Mouse (Mus musculus): ENCODE data around the gene Col16a1.

DNA sequence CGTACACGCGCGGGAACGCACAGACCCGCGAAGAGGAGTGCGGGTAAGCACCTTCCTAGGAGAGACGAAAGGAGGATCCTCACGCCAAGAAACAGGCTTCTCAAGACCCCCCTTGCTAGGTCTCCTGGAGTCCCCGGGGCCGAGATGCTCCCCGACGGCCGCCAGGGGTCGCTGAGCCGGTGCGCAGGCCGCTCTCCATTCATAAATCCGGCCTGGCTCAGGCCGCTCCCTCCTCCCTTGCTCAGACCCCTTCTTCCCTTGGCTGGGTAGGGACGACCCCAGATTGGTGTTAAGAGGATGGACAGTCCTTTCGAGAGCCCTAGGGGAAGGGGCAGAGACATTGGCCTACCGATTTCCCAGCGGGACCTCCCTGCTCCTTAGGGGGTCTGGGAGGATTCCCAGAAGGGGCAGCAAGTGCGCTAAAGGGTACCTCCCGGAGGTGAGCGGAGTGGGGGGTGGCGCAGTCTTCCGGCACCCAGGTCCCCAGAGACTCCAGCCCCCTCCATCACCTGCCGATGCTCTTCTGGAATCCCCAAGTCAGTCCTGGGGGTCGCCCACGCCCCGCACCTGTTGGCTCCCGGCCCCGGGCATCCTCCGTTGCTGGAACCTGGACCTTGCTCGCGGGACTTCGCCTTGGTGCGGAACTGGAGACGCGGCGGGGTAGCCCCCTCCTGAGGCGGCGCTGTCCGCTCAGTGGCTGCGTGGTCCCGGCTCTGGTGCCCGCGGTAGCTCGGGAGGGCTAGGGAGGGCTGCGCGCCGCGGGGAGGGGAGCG, 91.0 kb downstream of the Col16a1 start:
- no peak for TF ChIP-seq GATA1 (IDR thresholded peaks at IDR 0.05; ENCODE audit: low read depth, low read length)
- TF ChIP-seq CTCF (IDR thresholded peaks at IDR 0.05 in 2 of 3, conservative IDR thresholded peaks at IDR 0.05 in 1 of 3; ENCODE audit: control insufficient read depth in 1 of 3, insufficient read depth in 1 of 3, low read depth in 2 of 3, low read length in 3 of 3, poor library complexity in 1 of 3, severe bottlenecking in 1 of 3), result peak; percentile 70 to 94 (median 81)
- TF ChIP-seq GABPA (IDR thresholded peaks at IDR 0.05; ENCODE audit: low read depth, low read length), result no peak
- no peak for TF ChIP-seq UBTF (IDR thresholded peaks at IDR 0.05; ENCODE audit: borderline replicate concordance, insufficient read depth, low read depth, low read length)
- TF ChIP-seq ZMIZ1 (IDR thresholded peaks at IDR 0.05; ENCODE audit: low read depth, low read length), result no peak
- TF ChIP-seq MYC (IDR thresholded peaks at IDR 0.05; ENCODE audit: low read depth, low read length), result no peak
- no peak for TF ChIP-seq MAFK (IDR thresholded peaks at IDR 0.05; ENCODE audit: borderline replicate concordance, low read depth, low read length)
- no peak for TF ChIP-seq CHD1 (IDR thresholded peaks at IDR 0.05; ENCODE audit: low read depth, low read length)
- no peak for TF ChIP-seq TBP (IDR thresholded peaks at IDR 0.05; ENCODE audit: low read depth, low read length)
- TF ChIP-seq TCF12 (IDR thresholded peaks at IDR 0.05; ENCODE audit: low read depth, low read length), result no peak
- no peak for TF ChIP-seq EP300 (IDR thresholded peaks at IDR 0.05; ENCODE audit: low read depth in 1 of 2, low read length in 2 of 2)
